In the genomic region with DNA sequence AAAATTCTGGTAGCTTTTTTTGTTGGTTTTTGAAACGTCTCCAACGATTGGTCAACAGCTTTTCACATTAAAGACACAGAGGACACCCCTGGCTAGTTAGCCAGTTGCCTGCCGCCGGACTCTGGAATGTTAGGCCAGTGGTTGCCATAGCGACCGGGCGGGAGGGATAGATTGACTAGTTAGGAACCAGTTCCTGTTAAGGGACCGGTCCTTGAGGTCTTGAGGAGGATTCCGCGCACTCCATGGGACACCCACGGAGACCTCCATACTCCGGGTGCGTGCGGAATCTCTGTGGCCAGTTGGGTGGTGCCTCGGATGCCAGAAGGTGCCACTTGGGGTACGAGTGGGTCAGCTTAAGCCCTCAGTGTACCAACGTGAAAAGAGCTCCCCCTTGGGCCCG, we compare ENCODE assay signal across 8 mouse cellular contexts. TPM values are rescaled to one million over a fixed set of nuclear protein-coding genes. Genes with fewer than 3 reads are reported as not detected.
DNase-seq lines count a peak whose midpoint lies in the region; ATAC-seq and TF ChIP-seq lines count a peak whose summit lies in the region.

No protein-coding gene starts in this region.

- TF ChIP-seq CTCF in E14TG2a.4 (conservative IDR thresholded peaks at IDR 0.05; ENCODE audit: low read length), result no peak

- H3K4me1 ChIP-seq in E14TG2a.4 (replicated peaks; ENCODE audit: low read depth, low read length), result peaks cover 62% of the 10 kb centered on the region
- H3K4me1 ChIP-seq in embryonic facial prominence, embryonic 12.5 days, result peaks cover 5% of the 10 kb centered on the region; the same call in 1 of the 2 replicates
- H3K4me1 ChIP-seq in midbrain, embryonic 11.5 days (ENCODE audit: control insufficient read depth, insufficient read depth, low read length), result peaks cover 13% of the 10 kb centered on the region; the same call in 1 of the 2 replicates

- no peaks in the 10 kb centered on the region for H3K9me3 ChIP-seq in E14TG2a.4 (ENCODE audit: low read length)
- H3K9me3 ChIP-seq in embryonic facial prominence, embryonic 12.5 days, result no peaks in the 10 kb centered on the region
- H3K9me3 ChIP-seq in midbrain, embryonic 11.5 days (ENCODE audit: control insufficient read depth, low read length), result no peaks in the 10 kb centered on the region; the same call in 1 of the 2 replicates

- H3K9ac ChIP-seq in embryonic facial prominence, embryonic 12.5 days, result no peak overlapping the region
- H3K9ac ChIP-seq in midbrain, embryonic 11.5 days (ENCODE audit: low read length), result no peak overlapping the region

- no peak for ATAC-seq in embryonic facial prominence, embryonic 12.5 days (ENCODE audit: insufficient number of reproducible peaks, insufficient read depth, low FRiP score, low TSS enrichment)
- ATAC-seq in midbrain, embryonic 11.5 days (ENCODE audit: low FRiP score), result no peak; the same call in 1 of the 2 replicates
- ATAC-seq in granulocyte monocyte progenitor cell, adult 5-6 weeks (replicated peaks; ENCODE audit: poor library complexity, severe bottlenecking), result no peak
- no peak for ATAC-seq in frontal cortex, adult (ENCODE audit: low TSS enrichment)

- WGBS in embryonic facial prominence, embryonic 12.5 days, result 13% methylated on average over 18 of the region's 18 CpGs
- 14% methylated on average over 18 of the region's 18 CpGs for WGBS in midbrain, embryonic 11.5 days

- H3K4me2 ChIP-seq in embryonic facial prominence, embryonic 12.5 days (replicated peaks), result peak overlapping the region; percentile 74
- H3K4me2 ChIP-seq in midbrain, embryonic 11.5 days, result peak overlapping the region; percentile 100; the same call in 1 of the 2 replicates

- H3K27ac ChIP-seq in embryonic facial prominence, embryonic 12.5 days, result no peak overlapping the region
- H3K27ac ChIP-seq in midbrain, embryonic 11.5 days (ENCODE audit: low read depth, low read length), result no peak overlapping the region

- H3K27me3 ChIP-seq in E14TG2a.4 (ENCODE audit: insufficient read depth, low read length), result no peaks in the 10 kb centered on the region
- no peaks in the 10 kb centered on the region for H3K27me3 ChIP-seq in embryonic facial prominence, embryonic 12.5 days
- no peaks in the 10 kb centered on the region; the same call in 1 of the 2 replicates for H3K27me3 ChIP-seq in midbrain, embryonic 11.5 days (ENCODE audit: control insufficient read depth, insufficient read depth, low read length)

- peaks cover 5% of the 10 kb centered on the region for H3K36me3 ChIP-seq in E14TG2a.4 (ENCODE audit: insufficient read depth, low read length)
- no peaks in the 10 kb centered on the region for H3K36me3 ChIP-seq in embryonic facial prominence, embryonic 12.5 days
- no peaks in the 10 kb centered on the region for H3K36me3 ChIP-seq in midbrain, embryonic 11.5 days (ENCODE audit: control insufficient read depth, insufficient read depth, low read length)

- H3K4me3 ChIP-seq in E14TG2a.4 (replicated peaks; ENCODE audit: low read length), result peak overlapping the region; percentile 88
- H3K4me3 ChIP-seq in embryonic facial prominence, embryonic 12.5 days, result no peak overlapping the region
- H3K4me3 ChIP-seq in midbrain, embryonic 11.5 days (ENCODE audit: low read depth, low read length), result no peak overlapping the region

- peak; percentile 16 for DNase-seq in NIH3T3 (ENCODE audit: low read depth)
- DNase-seq in heart, postnatal 4 days, result peak; percentile 59
- DNase-seq in kidney, postnatal 4 days, result peak; percentile 86 to 93
- peak; percentile 91 for DNase-seq in midbrain, embryonic 11.5 days (ENCODE audit: low spot score, missing footprints)

RNA-seq across cellular contexts. Expression of gene Nipal3, which starts 1.0 kb away (rescaled TPM):
- polyA plus RNA-seq in embryonic facial prominence, embryonic 12.5 days (2016; fragmentation: Nextera tagmentation; extraction: Ambion mirVana), result 2.6 and 3.1 TPM in 2 replicates
- total RNA-seq in heart, postnatal 4 days (2021), result 10 to 100 TPM; 19.3 to 19.6 TPM
- 2.6 and 4.2 TPM in 2 replicates for polyA plus RNA-seq in midbrain, embryonic 11.5 days (2014; fragmentation: Nextera tagmentation; extraction: Ambion mirVana)
- 5.7 and 8.4 TPM in 2 replicates for total RNA-seq in granulocyte monocyte progenitor cell, adult 5-6 weeks (2014; fragmentation: Nextera tagmentation)
- total RNA-seq in granulocyte monocyte progenitor cell, adult 5-6 weeks (2017), result 21.9 and 29.1 TPM in 2 replicates

RNA-seq across cellular contexts. Expression of gene Stpg1, which starts 1.2 kb away (rescaled TPM):
- 0.23 TPM in 1 of 2 replicates, not detected in the other for polyA plus RNA-seq in embryonic facial prominence, embryonic 12.5 days (2016; fragmentation: Nextera tagmentation; extraction: Ambion mirVana)
- not detected for total RNA-seq in heart, postnatal 4 days (2021)
- 0.53 and 0.73 TPM in 2 replicates for polyA plus RNA-seq in midbrain, embryonic 11.5 days (2014; fragmentation: Nextera tagmentation; extraction: Ambion mirVana)
- total RNA-seq in granulocyte monocyte progenitor cell, adult 5-6 weeks (2014; fragmentation: Nextera tagmentation), result not detected in 2 replicates
- total RNA-seq in granulocyte monocyte progenitor cell, adult 5-6 weeks (2017), result not detected in 2 replicates

Comparison
In these comparisons a context has a peak if more than half of its experiments do, and no peak if none do; other contexts are left out.
1. DNase-seq: peak in every context shown above with its lines; median percentile 91 in midbrain, embryonic 11.5 days; 90 in kidney, postnatal 4 days; 59 in heart, postnatal 4 days; 16 in NIH3T3.